ENCODE assay signal across 11 mouse cellular contexts in genomic region chr3:94657852-94658739, GRCm38 (mm10). TPM values are rescaled to one million over a fixed set of nuclear protein-coding genes. Genes with fewer than 3 reads are reported as not detected.
A peak's percentile ranks its signal among the peaks of the same experiment; 100 is the strongest.
DNase-seq lines count a peak whose midpoint lies in the region; ATAC-seq and TF ChIP-seq lines count a peak whose summit lies in the region.
"Not testable (repeated sequence)": the region's sequence is repeated elsewhere in the genome, so short reads cannot be mapped to it uniquely, and the experiment has no call there.
"Had no signal": no experiment of that assay in that cellular context is flagged by ENCODE, and none has a peak within 500 bp of the region (broad histone marks: within the 10 kb centered on the region; RNA-seq: fewer than 3 reads in every experiment).

No protein-coding gene starts in this region.

- H3K9me3 ChIP-seq in CH12.LX (replicated peaks; ENCODE audit: low read length); forebrain, embryonic 11.5 days (ENCODE audit: control insufficient read depth, low read length); kidney, embryonic 15.5 days (replicated peaks); liver, embryonic 16.5 days (replicated peaks; ENCODE audit: control insufficient read depth, low read length); midbrain, embryonic 15.5 days; stomach, embryonic 15.5 days: not testable (repeated sequence)

- peak overlapping the region; percentile 88 for H3K4me2 ChIP-seq in CH12.LX (ENCODE audit: insufficient read depth, low read depth, poor library complexity, severe bottlenecking)
- H3K4me2 ChIP-seq in forebrain, embryonic 11.5 days (ENCODE audit: low read depth, low read length, severe bottlenecking), result peak overlapping the region; percentile 59
- H3K4me2 ChIP-seq in kidney, embryonic 15.5 days, result peak overlapping the region; percentile 78
- peak overlapping the region; percentile 79 for H3K4me2 ChIP-seq in liver, embryonic 16.5 days (ENCODE audit: low read depth, low read length)
- H3K4me2 ChIP-seq in midbrain, embryonic 15.5 days, result peak overlapping the region; percentile 55
- H3K4me2 ChIP-seq in stomach, embryonic 15.5 days, result peak overlapping the region; percentile 71

- not testable (repeated sequence) for TF ChIP-seq RAD21 in CH12.LX (IDR thresholded peaks at IDR 0.05; ENCODE audit: low read depth, low read length)

- not testable (repeated sequence) for H3K79me2 ChIP-seq in CH12.LX (replicated peaks; ENCODE audit: control insufficient read depth, extremely low read depth, insufficient read depth, poor library complexity, severe bottlenecking)

- H3K36me3 ChIP-seq in CH12.LX (replicated peaks in 1 of 2; ENCODE audit: control insufficient read depth in 1 of 2, insufficient read depth in 1 of 2, low read length in 1 of 2); forebrain, embryonic 11.5 days (ENCODE audit: control insufficient read depth, insufficient read depth, low read length); kidney, embryonic 15.5 days; liver, embryonic 16.5 days (ENCODE audit: control insufficient read depth, insufficient read depth); midbrain, embryonic 15.5 days (replicated peaks); stomach, embryonic 15.5 days: not testable (repeated sequence)

- TF ChIP-seq POLR2A in CH12.LX (IDR thresholded peaks at IDR 0.05; ENCODE audit: low read depth, low read length), result not testable (repeated sequence)

- dilution Hi-C loops in CH12.LX (cut with MboI; ENCODE audit: extremely low pct_ligation_motif_present, extremely low pct_unique_long_range_greater_than_20kb, low sequenced_read_pairs), result not testable (repeated sequence)

- TF ChIP-seq CTCF in CH12.LX (conservative IDR thresholded peaks at IDR 0.05 in 1 of 2, IDR thresholded peaks at IDR 0.05 in 1 of 2; ENCODE audit: low read depth in 2 of 2, low read length in 2 of 2), result not testable (repeated sequence)

- H3K4me1 ChIP-seq in CH12.LX (ENCODE audit: control insufficient read depth in 1 of 2, insufficient read depth in 2 of 2), result peaks cover 4 to 16% of the 10 kb centered on the region in 2 experiments
- not testable (repeated sequence) for H3K4me1 ChIP-seq in forebrain, embryonic 11.5 days (replicated peaks; ENCODE audit: control insufficient read depth, insufficient read depth, low read length); midbrain, embryonic 15.5 days; stomach, embryonic 15.5 days
- peaks cover 12% of the 10 kb centered on the region for H3K4me1 ChIP-seq in kidney, embryonic 15.5 days
- peaks cover 15% of the 10 kb centered on the region for H3K4me1 ChIP-seq in liver, embryonic 16.5 days (ENCODE audit: control insufficient read depth, low read depth, low read length)

- DNase-seq in CH12.LX (ENCODE audit: extremely low read depth); forebrain, embryonic 11.5 days (ENCODE audit: low spot score): not testable (repeated sequence)
- DNase-seq in cerebellum, postnatal 14 days, result peak; percentile 10 to 11

- not testable (repeated sequence) for H3K27me3 ChIP-seq in CH12.LX (replicated peaks); forebrain, embryonic 11.5 days (ENCODE audit: control insufficient read depth, insufficient read depth, low read length); kidney, embryonic 15.5 days; liver, embryonic 16.5 days (ENCODE audit: control insufficient read depth, insufficient read depth, low read depth, low read length); midbrain, embryonic 15.5 days (replicated peaks); stomach, embryonic 15.5 days (replicated peaks)

- 5% methylated on average over 22 of the region's 47 CpGs for WGBS in forebrain, embryonic 11.5 days
- WGBS in kidney, embryonic 15.5 days, result 1% methylated on average over 22 of the region's 47 CpGs
- 5% methylated on average over 22 of the region's 47 CpGs for WGBS in liver, embryonic 16.5 days (ENCODE audit: insufficient replicate concordance)
- WGBS in midbrain, embryonic 15.5 days, result 2% methylated on average over 26 of the region's 47 CpGs
- 4% methylated on average over 25 of the region's 47 CpGs for WGBS in stomach, embryonic 15.5 days

- not testable (repeated sequence) for H3K27ac ChIP-seq in CH12.LX (ENCODE audit: insufficient read depth, low read depth); forebrain, embryonic 11.5 days (ENCODE audit: low read depth, low read length); kidney, embryonic 15.5 days; liver, embryonic 16.5 days (ENCODE audit: low read length); midbrain, embryonic 15.5 days; stomach, embryonic 15.5 days

- TF ChIP-seq EP300 in CH12.LX (IDR thresholded peaks at IDR 0.05; ENCODE audit: low read length), result not testable (repeated sequence)

- in situ Hi-C loops in CH12.LX (cut with MboI; ENCODE audit: low pct_ligation_motif_present, low pct_unique_long_range_greater_than_20kb, low sequenced_read_pairs), result not testable (repeated sequence)

- H3K9ac ChIP-seq in CH12.LX (ENCODE audit: insufficient read depth, low read depth), result not testable (repeated sequence)
- H3K9ac ChIP-seq in forebrain, embryonic 11.5 days (ENCODE audit: low read length), result peak overlapping the region; percentile 0; the same call in 1 of the 2 replicates
- H3K9ac ChIP-seq in kidney, embryonic 15.5 days, result peak overlapping the region; percentile 44; the same call in 1 of the 2 replicates
- peak overlapping the region; percentile 66 for H3K9ac ChIP-seq in liver, embryonic 16.5 days (ENCODE audit: low read depth, low read length)
- H3K9ac ChIP-seq in midbrain, embryonic 15.5 days, result 0 out of 2 replicates have a peak overlapping the region, but pooled peaks have one; percentile 17
- H3K9ac ChIP-seq in stomach, embryonic 15.5 days, result 0 out of 2 replicates have a peak overlapping the region, but pooled peaks have one; percentile 34

- ATAC-seq in forebrain, embryonic 11.5 days (replicated peaks; ENCODE audit: low FRiP score), result peak; percentile 65
- ATAC-seq in hematopoietic stem cell, adult 5-6 weeks (replicated peaks in 1 of 2; ENCODE audit: insufficient read depth in 1 of 2, low FRiP score in 2 of 2, low TSS enrichment in 1 of 2, low read depth in 1 of 2, poor library complexity in 2 of 2, severe bottlenecking in 2 of 2), result peak; percentile 12 to 27; a peak in 3 of 4 replicates
- ATAC-seq in kidney, embryonic 15.5 days (replicated peaks; ENCODE audit: low FRiP score); liver, embryonic 16.5 days (ENCODE audit: low read depth): not testable (repeated sequence)
- ATAC-seq in midbrain, embryonic 15.5 days (replicated peaks), result peak; percentile 77
- peak; percentile 42; the same call in 1 of the 2 replicates for ATAC-seq in stomach, embryonic 15.5 days (ENCODE audit: insufficient read depth, low FRiP score, low read depth)

- peak overlapping the region; percentile 16 to 53 (median 46) for H3K4me3 ChIP-seq in CH12.LX (replicated peaks in 1 of 3; ENCODE audit: low read depth in 2 of 3, low read length in 2 of 3, poor library complexity in 1 of 3)
- peak overlapping the region; percentile 30 for H3K4me3 ChIP-seq in forebrain, embryonic 11.5 days (ENCODE audit: low read depth, low read length)
- peak overlapping the region; percentile 46 for H3K4me3 ChIP-seq in kidney, embryonic 15.5 days (replicated peaks)
- H3K4me3 ChIP-seq in liver, embryonic 16.5 days (ENCODE audit: low read depth, low read length), result peak overlapping the region; percentile 61
- peak overlapping the region; percentile 36 for H3K4me3 ChIP-seq in midbrain, embryonic 15.5 days
- peak overlapping the region; percentile 45 for H3K4me3 ChIP-seq in stomach, embryonic 15.5 days (replicated peaks)

RNA-seq across cellular contexts. Expression of gene Tuft1, which starts 0.6 kb away (rescaled TPM):
- total RNA-seq in CH12.LX (2012; rRNA removed), result 3.4 and 4.0 TPM in 2 replicates
- total RNA-seq in CH12.LX (2014; rRNA removed), result 7.4 and 7.7 TPM in 2 replicates
- 7.2 and 7.5 TPM in 2 replicates for polyA plus RNA-seq in CH12.LX (2012; ENCODE audit: insufficient read length, low read depth)
- 3.8 and 3.9 TPM in 2 replicates for polyA plus RNA-seq in forebrain, embryonic 11.5 days (2014; fragmentation: Nextera tagmentation; extraction: Ambion mirVana)
- total RNA-seq in hematopoietic stem cell, adult 5-6 weeks (2017), result 4.6 and 17.6 TPM in 2 replicates
- 6.7 and 7.1 TPM in 2 replicates for polyA plus RNA-seq in kidney, embryonic 15.5 days (2015; fragmentation: Nextera tagmentation; extraction: Ambion mirVana)
- 13.2 and 13.3 TPM in 2 replicates for polyA plus RNA-seq in liver, embryonic 16.5 days (2015; fragmentation: Nextera tagmentation; extraction: Ambion mirVana)
- 4.9 and 5.8 TPM in 2 replicates for polyA plus RNA-seq in midbrain, embryonic 15.5 days (2015; fragmentation: Nextera tagmentation; extraction: Ambion mirVana)
- polyA plus RNA-seq in stomach, embryonic 15.5 days (2015; fragmentation: Nextera tagmentation; extraction: Ambion mirVana), result 12.8 and 13.7 TPM in 2 replicates

RNA-seq across cellular contexts. Expression of gene Gm10972, which starts 15.2 kb away (rescaled TPM):
- not detected in 2 replicates for total RNA-seq in CH12.LX (2012; rRNA removed)
- not detected in 2 replicates for total RNA-seq in CH12.LX (2014; rRNA removed)
- polyA plus RNA-seq in CH12.LX (2012; ENCODE audit: insufficient read length, low read depth), result not detected in 2 replicates
- not detected in 2 replicates for polyA plus RNA-seq in forebrain, embryonic 11.5 days (2014; fragmentation: Nextera tagmentation; extraction: Ambion mirVana)
- total RNA-seq in hematopoietic stem cell, adult 5-6 weeks (2017), result not detected in 2 replicates
- not detected in 2 replicates for polyA plus RNA-seq in kidney, embryonic 15.5 days (2015; fragmentation: Nextera tagmentation; extraction: Ambion mirVana)
- polyA plus RNA-seq in liver, embryonic 16.5 days (2015; fragmentation: Nextera tagmentation; extraction: Ambion mirVana), result not detected in 2 replicates
- polyA plus RNA-seq in midbrain, embryonic 15.5 days (2015; fragmentation: Nextera tagmentation; extraction: Ambion mirVana), result not detected in 2 replicates
- not detected in 2 replicates for polyA plus RNA-seq in stomach, embryonic 15.5 days (2015; fragmentation: Nextera tagmentation; extraction: Ambion mirVana)
- total RNA-seq: adrenal gland, postnatal 10 days; gastrocnemius, postnatal 10 days; layer of hippocampus, postnatal 25 days had no signal

RNA-seq across cellular contexts. Expression of gene Selenbp2, which starts 35.3 kb away (rescaled TPM):
- not detected in 2 replicates for total RNA-seq in CH12.LX (2012; rRNA removed)
- total RNA-seq in CH12.LX (2014; rRNA removed), result not detected in 2 replicates
- not detected in 2 replicates for polyA plus RNA-seq in CH12.LX (2012; ENCODE audit: insufficient read length, low read depth)
- not detected in 2 replicates for polyA plus RNA-seq in forebrain, embryonic 11.5 days (2014; fragmentation: Nextera tagmentation; extraction: Ambion mirVana)
- 0.19 TPM in 1 of 2 replicates, not detected in the other for total RNA-seq in hematopoietic stem cell, adult 5-6 weeks (2017)
- polyA plus RNA-seq in kidney, embryonic 15.5 days (2015; fragmentation: Nextera tagmentation; extraction: Ambion mirVana), result 2.7 and 3.2 TPM in 2 replicates
- 93.0 and 115 TPM in 2 replicates for polyA plus RNA-seq in liver, embryonic 16.5 days (2015; fragmentation: Nextera tagmentation; extraction: Ambion mirVana)
- polyA plus RNA-seq in midbrain, embryonic 15.5 days (2015; fragmentation: Nextera tagmentation; extraction: Ambion mirVana), result 0.32 and 0.49 TPM in 2 replicates
- polyA plus RNA-seq in stomach, embryonic 15.5 days (2015; fragmentation: Nextera tagmentation; extraction: Ambion mirVana), result 6.2 and 6.3 TPM in 2 replicates

Comparison
In these comparisons a context has a peak if more than half of its experiments do, and no peak if none do; other contexts are left out.
1. RNA of gene Selenbp2, which starts 35.3 kb away (polyA plus RNA-seq): 93.0 to 115 TPM in liver, embryonic 16.5 days; 6.2 to 6.3 TPM in stomach, embryonic 15.5 days, 2.7 to 3.2 TPM in kidney, embryonic 15.5 days, 0.32 to 0.49 TPM in midbrain, embryonic 15.5 days, not detected in forebrain, embryonic 11.5 days and not detected in CH12.LX; every median in the first group is over 10 times any median in the second.
2. Peak in every context shown above with its lines, with median percentiles within 50 percentile points of each other: H3K4me2 ChIP-seq and H3K4me3 ChIP-seq.